Mouse (Mus musculus) midbrain, embryonic 14.5 days (tissue): ENCODE data around the gene Olfr1289. TPM values are rescaled to one million over a fixed set of nuclear protein-coding genes. Genes with fewer than 3 reads are reported as not detected.

Source experiments
- ATAC-seq: fragments of 200-750 bp; cut with Nextera tagmentation; 2 replicates; pipeline ENCODE4 v1.8.0; 2017; ENCODE audit warnings: moderate number of reproducible peaks, moderate library complexity; ENCODE audit not compliant: low FRiP score, low TSS enrichment
- DNase-seq: peaks from one replicate; pipeline ENCODE4 v3.0.0-alpha.2; 2015
- H3K27ac ChIP-seq: fragments of 300-500 bp; sonication (generic); replicated peaks from 2 replicates; pipeline ENCODE4 v1.5.1; 2014; ENCODE audit warnings: mild to moderate bottlenecking, low read depth, low read length, moderate library complexity
- H3K27me3 ChIP-seq: fragments of 300-500 bp; sonication (generic); 2 replicates; pipeline ENCODE4 v1.6.1; 2014; ENCODE audit warnings: low read length, control low read depth, mixed read lengths; ENCODE audit not compliant: control insufficient read depth, insufficient read depth
- H3K36me3 ChIP-seq: fragments of 300-500 bp; sonication (generic); 2 replicates; pipeline ENCODE4 v1.6.1; 2014; ENCODE audit warnings: low read length, control low read depth; ENCODE audit not compliant: control insufficient read depth, insufficient read depth
- H3K4me1 ChIP-seq: fragments of 300-500 bp; sonication (generic); 2 replicates; pipeline ENCODE4 v1.6.1; 2014; ENCODE audit warnings: mild to moderate bottlenecking, antibody characterized with exemption, low read length, control low read depth; ENCODE audit not compliant: control insufficient read depth, insufficient read depth
- H3K4me2 ChIP-seq: fragments of 300-500 bp; sonication (generic); 2 replicates; pipeline ENCODE4 v1.6.1; 2014; ENCODE audit warnings: mild to moderate bottlenecking, low read length, moderate library complexity
- H3K4me3 ChIP-seq: fragments of 300-500 bp; sonication (generic); replicated peaks from 2 replicates; pipeline ENCODE4 v1.5.1; 2014; ENCODE audit warnings: low read depth, low read length
- H3K9ac ChIP-seq: fragments of 300-500 bp; sonication (generic); replicated peaks from 2 replicates; pipeline ENCODE4 v1.6.1; 2014; ENCODE audit warnings: mild to moderate bottlenecking, low read length, moderate library complexity
- H3K9me3 ChIP-seq: fragments of 300-500 bp; sonication (generic); 2 replicates; pipeline ENCODE4 v1.6.1; 2016; ENCODE audit warnings: low read length, control low read depth, mixed read lengths; ENCODE audit not compliant: control insufficient read depth
- WGBS: fragments of 180-500 bp; shearing (Covaris S2); extraction: QIAGEN DNeasy Blood & Tissue Kit; methylation state at CpG from one replicate; pipeline ENCODE4 v1.1.7; 2014; 5-methylcytosine and 5-hydroxymethylcytosine counted together
- polyA plus RNA-seq: library from polyadenylated mRNA; unstranded; fragments of >200 nt; fragmentation: Nextera tagmentation; extraction: Ambion mirVana; gene quantifications from 2 replicates; pipeline ENCODE4 v1.2.1, GENCODE M21; 2014

Gene Olfr1289
- not detected in 2 replicates for polyA plus RNA-seq

DNA sequence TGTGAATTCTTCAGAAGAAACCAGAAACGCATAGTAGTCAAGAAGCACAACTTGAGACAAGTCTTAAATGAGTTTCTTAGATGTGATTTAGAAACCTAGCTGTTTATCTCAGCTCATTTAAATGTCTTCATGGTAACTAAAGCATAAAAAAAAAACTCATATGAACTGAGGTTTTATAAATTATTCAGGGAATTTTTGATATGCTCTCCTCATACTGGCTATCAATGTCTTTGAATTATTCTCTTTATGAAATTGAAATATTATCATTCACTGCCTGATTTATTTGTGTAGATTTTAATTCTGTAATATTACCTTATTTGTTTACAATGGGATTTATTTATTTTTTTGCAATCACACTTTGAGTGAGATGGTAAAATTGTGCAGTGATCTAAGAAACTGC, at the start of gene Olfr1289:
TSS of gene Olfr1289 (plus strand) at position 301 of the 400 bp plus-strand sequence.
- H3K27ac ChIP-seq: no peak within 1 kb of the TSS
- DNase-seq (no peak), ATAC-seq (no peak)
- H3K4me2 ChIP-seq: no peak within 1 kb of the TSS
- no peak within 1 kb of the TSS for H3K4me3 ChIP-seq
- WGBS: 81% methylated on average over 1 of the region's 1 CpGs
- H3K9ac ChIP-seq: no peak within 1 kb of the TSS
- no peaks in the 10 kb centered on the region for H3K36me3 ChIP-seq
- H3K27me3 ChIP-seq: no peaks in the 10 kb centered on the region
- no peaks in the 10 kb centered on the region for H3K4me1 ChIP-seq
- no peaks in the 10 kb centered on the region for H3K9me3 ChIP-seq

DNA sequence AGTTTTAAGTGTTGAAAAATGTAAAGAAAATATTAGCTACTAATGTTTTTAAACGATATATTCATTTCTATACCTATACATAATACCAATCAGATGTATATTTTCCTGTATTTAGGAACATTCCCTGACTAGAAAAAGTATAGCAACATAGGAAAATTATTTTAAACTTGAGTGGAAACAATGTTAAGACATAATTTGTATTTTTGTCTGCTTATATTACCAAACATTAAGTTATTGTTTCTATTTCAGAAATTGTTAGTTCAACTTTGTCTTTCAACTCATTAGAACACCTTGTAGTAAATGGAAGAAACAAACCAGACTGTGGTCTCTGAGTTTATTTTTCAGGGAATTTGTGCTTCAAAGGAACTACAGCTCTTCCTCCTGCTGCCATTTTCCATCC, 31.8 kb upstream of the Olfr1289 start, which contains the start of gene Olfr1287:
TSS of gene Olfr1287 (plus strand) at position 301 of the 400 bp plus-strand sequence.
- Histone ChIP-seq H3K36me3 (no peaks in the 10 kb centered on the region), H3K4me1 (no peaks in the 10 kb centered on the region), H3K4me2 (no peak within 1 kb of the TSS), H3K27ac (no peak within 1 kb of the TSS), H3K27me3 (no peaks in the 10 kb centered on the region), H3K9me3 (no peaks in the 10 kb centered on the region), H3K9ac (no peak within 1 kb of the TSS), H3K4me3 (no peak within 1 kb of the TSS)
- 75% methylated on average over 1 of the region's 1 CpGs for WGBS
- DNase-seq: no peak
- ATAC-seq: no peak

DNA sequence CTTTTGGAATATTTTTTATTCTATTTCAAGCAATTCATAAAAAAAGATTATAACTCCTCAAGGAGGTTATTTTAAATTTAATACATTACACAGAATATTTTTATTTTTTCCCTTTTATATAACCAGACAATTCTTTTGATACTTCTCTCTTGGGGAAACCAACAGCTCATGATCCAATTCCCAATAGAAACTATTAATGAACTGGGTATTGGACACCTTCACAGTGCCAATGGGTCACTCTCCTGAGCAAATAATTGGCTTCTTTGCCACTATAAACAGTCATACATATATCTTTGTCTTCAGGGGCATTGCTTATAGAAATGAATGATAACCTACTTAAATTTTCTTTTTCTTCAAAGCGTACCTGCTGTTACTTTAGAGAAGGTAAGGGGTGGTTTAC, 6.8 kb upstream of the Olfr1289 start, which contains the start of gene Olfr1288:
TSS of gene Olfr1288 (plus strand) at position 301 of the 400 bp plus-strand sequence.
- H3K4me3 ChIP-seq: no peak within 1 kb of the TSS
- H3K4me1 ChIP-seq: no peaks in the 10 kb centered on the region
- DNase-seq: no peak
- no peak within 1 kb of the TSS for H3K9ac ChIP-seq
- no peak within 1 kb of the TSS for H3K27ac ChIP-seq
- H3K36me3 ChIP-seq: no peaks in the 10 kb centered on the region
- 96% methylated on average over 1 of the region's 1 CpGs for WGBS
- H3K4me2 ChIP-seq: no peak within 1 kb of the TSS
- H3K9me3 ChIP-seq: no peaks in the 10 kb centered on the region; the same call in 1 of the 2 replicates
- no peak for ATAC-seq
- no peaks in the 10 kb centered on the region for H3K27me3 ChIP-seq

DNA sequence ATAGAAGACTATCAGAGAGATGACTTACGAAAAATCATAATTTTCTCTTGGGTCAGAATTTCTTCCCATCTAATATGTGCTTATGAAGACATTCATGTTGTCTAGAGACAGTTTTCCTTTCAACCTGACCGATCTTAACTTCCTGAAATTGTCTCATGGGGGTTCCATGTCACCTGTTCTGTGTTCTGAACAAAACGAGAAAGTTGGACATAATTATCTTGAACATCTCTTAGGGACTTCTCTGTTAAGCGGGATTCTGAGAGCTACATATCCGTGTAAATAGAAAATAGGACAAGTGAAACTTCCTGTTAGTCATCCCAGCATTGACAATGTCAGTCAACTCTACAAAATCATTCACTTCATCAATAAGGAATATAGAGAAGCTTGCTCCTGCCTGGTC, 13.1 kb downstream of the Olfr1289 start, which contains the start of gene Olfr1290:
TSS of gene Olfr1290 (minus strand) at position 101 of the 400 bp plus-strand sequence.
- Histone ChIP-seq H3K27ac (no peak within 1 kb of the TSS), H3K4me1 (no peaks in the 10 kb centered on the region), H3K27me3 (no peaks in the 10 kb centered on the region), H3K9me3 (no peaks in the 10 kb centered on the region), H3K9ac (no peak within 1 kb of the TSS), H3K36me3 (no peaks in the 10 kb centered on the region), H3K4me3 (no peak within 1 kb of the TSS), H3K4me2 (no peak within 1 kb of the TSS)
- ATAC-seq (no peak), DNase-seq (no peak)
- WGBS: 76% methylated on average over 5 of the region's 5 CpGs

DNA sequence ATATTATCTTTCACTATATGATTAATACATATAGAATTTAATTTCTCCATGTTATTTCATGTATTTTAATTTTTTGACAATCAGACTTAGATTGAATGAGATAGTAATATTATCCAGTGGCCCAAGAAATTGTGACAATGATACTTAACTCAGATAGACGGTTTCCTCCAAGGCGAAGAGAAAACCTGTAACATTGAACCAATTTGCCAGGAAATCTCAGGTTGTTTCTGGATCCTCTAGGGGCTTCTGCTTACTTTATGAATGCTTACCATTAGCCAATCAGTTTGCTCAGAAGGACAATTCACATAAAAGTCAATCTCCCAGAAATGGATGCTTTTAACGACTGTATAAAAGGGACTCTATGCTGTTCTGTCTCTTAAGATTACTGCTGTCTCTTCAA, 16.3 kb downstream of the Olfr1289 start, which contains the start of gene Olfr1291-ps1:
TSS of gene Olfr1291-ps1 (plus strand) at position 301 of the 400 bp plus-strand sequence.
- 95% methylated on average over 3 of the region's 3 CpGs for WGBS
- no peaks in the 10 kb centered on the region for H3K4me1 ChIP-seq
- H3K9me3 ChIP-seq: no peaks in the 10 kb centered on the region
- no peaks in the 10 kb centered on the region for H3K27me3 ChIP-seq
- DNase-seq (no peak), ATAC-seq (no peak)
- H3K9ac ChIP-seq: no peak within 1 kb of the TSS
- H3K4me3 ChIP-seq: no peak within 1 kb of the TSS
- H3K36me3 ChIP-seq: no peaks in the 10 kb centered on the region
- H3K4me2 ChIP-seq: no peak within 1 kb of the TSS
- no peak within 1 kb of the TSS for H3K27ac ChIP-seq

DNA sequence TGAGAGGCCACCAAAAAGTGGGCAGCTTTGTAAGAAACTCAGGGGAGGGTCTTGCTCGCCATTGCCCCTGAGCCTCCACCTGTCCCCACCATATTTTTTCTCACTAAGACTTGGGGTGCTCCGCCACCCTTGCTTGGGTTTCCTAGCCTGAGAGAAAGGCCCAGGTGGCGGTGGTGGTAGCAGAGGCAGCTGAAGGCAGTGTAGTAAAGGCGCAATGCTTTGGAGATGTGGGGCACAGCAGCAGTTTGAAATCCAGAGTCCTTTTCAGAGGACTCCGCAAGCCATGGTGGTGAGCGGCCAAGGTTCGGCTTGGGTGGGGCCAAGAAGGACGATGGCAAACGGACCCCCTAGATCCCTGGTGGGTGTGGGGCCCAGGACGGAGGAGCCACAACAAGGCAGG, 36.8 kb downstream of the Olfr1289 start:
- Histone ChIP-seq H3K9me3 (no peaks in the 10 kb centered on the region), H3K4me2 (no peak overlapping the region), H3K4me3 (no peak overlapping the region), H3K9ac (no peak overlapping the region), H3K27ac (no peak overlapping the region), H3K36me3 (no peaks in the 10 kb centered on the region), H3K4me1 (no peaks in the 10 kb centered on the region), H3K27me3 (no peaks in the 10 kb centered on the region)
- DNase-seq: no peak
- WGBS: 89% methylated on average over 10 of the region's 10 CpGs
- ATAC-seq: no peak

DNA sequence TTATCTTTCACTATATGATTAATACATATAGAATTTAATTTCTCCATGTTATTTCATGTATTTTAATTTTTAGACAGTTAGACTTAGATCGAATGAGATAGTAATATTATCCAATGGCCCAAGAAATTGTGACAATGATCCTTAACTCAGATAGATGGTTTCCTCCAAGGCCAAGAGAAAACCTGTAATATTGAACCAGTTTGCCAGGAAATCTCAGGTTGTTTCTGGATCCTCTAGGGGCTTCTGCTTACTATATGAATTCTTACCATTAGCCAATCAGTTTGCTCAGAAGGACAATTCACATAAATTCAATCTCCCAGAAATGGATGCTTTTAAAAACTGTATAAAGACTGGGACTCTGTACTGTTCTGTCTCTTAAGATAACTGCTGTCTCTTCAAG, 44.3 kb downstream of the Olfr1289 start, which contains the start of gene Olfr1293-ps:
TSS of gene Olfr1293-ps (plus strand) at position 301 of the 400 bp plus-strand sequence.
- Histone ChIP-seq H3K4me3 (no peak within 1 kb of the TSS), H3K27me3 (no peaks in the 10 kb centered on the region), H3K9ac (no peak within 1 kb of the TSS), H3K27ac (no peak within 1 kb of the TSS), H3K4me2 (no peak within 1 kb of the TSS), H3K4me1 (no peaks in the 10 kb centered on the region), H3K9me3 (no peaks in the 10 kb centered on the region), H3K36me3 (no peaks in the 10 kb centered on the region)
- ATAC-seq (no peak), DNase-seq (no peak)
- 89% methylated on average over 1 of the region's 1 CpGs for WGBS

Other genes starting within 250 kb of the Olfr1289 start
- gene Olfr1275, start 245.5 kb upstream of the Olfr1289 start, polyA plus RNA-seq: not detected in 2 replicates
- not detected in 2 replicates for gene Olfr1276, start 226.3 kb upstream of the Olfr1289 start, polyA plus RNA-seq
- gene Olfr1277, start 206.7 kb upstream of the Olfr1289 start, polyA plus RNA-seq: not detected in 2 replicates
- gene Olfr1278, start 190.7 kb upstream of the Olfr1289 start, polyA plus RNA-seq: not detected in 2 replicates
- not detected in 2 replicates for gene Olfr1279, start 180.2 kb upstream of the Olfr1289 start, polyA plus RNA-seq
- not detected in 2 replicates for gene Olfr1280, start 166.8 kb upstream of the Olfr1289 start, polyA plus RNA-seq
- gene Olfr1281, start 154.3 kb upstream of the Olfr1289 start, polyA plus RNA-seq: not detected in 2 replicates
- gene Olfr1282, start 144.7 kb upstream of the Olfr1289 start, polyA plus RNA-seq: not detected in 2 replicates
- not detected in 2 replicates for gene Olfr1283, start 114.0 kb upstream of the Olfr1289 start, polyA plus RNA-seq
- gene Olfr1284, start 105.3 kb upstream of the Olfr1289 start, polyA plus RNA-seq: not detected in 2 replicates
- not detected in 2 replicates for gene Olfr1286, start 57.7 kb upstream of the Olfr1289 start, polyA plus RNA-seq
- not detected in 2 replicates for gene Olfr1287, start 31.7 kb upstream of the Olfr1289 start, polyA plus RNA-seq
- not detected in 2 replicates for gene Olfr1288, start 6.7 kb upstream of the Olfr1289 start, polyA plus RNA-seq
- not detected in 2 replicates for gene Olfr1290, start 13.0 kb downstream of the Olfr1289 start, polyA plus RNA-seq
- gene Olfr1291-ps1, start 16.4 kb downstream of the Olfr1289 start, polyA plus RNA-seq: not detected in 2 replicates
- not detected in 2 replicates for gene Olfr1293-ps, start 44.4 kb downstream of the Olfr1289 start, polyA plus RNA-seq
- gene Olfr1294, start 59.5 kb downstream of the Olfr1289 start, polyA plus RNA-seq: not detected in 2 replicates
- not detected in 2 replicates for gene Olfr1295, start 88.9 kb downstream of the Olfr1289 start, polyA plus RNA-seq
- gene Olfr1297, start 145.7 kb downstream of the Olfr1289 start, polyA plus RNA-seq: not detected in 2 replicates
- not detected in 2 replicates for gene Olfr1298, start 168.4 kb downstream of the Olfr1289 start, polyA plus RNA-seq
- gene Olfr1299, start 180.6 kb downstream of the Olfr1289 start, polyA plus RNA-seq: not detected in 2 replicates